In genomic region chr1:30778374-30779005, GRCm38 (mm10) we compare ENCODE assay signal across 8 mouse cellular contexts.
DNase-seq lines count a peak whose midpoint lies in the region; ATAC-seq and TF ChIP-seq lines count a peak whose summit lies in the region.

No protein-coding gene starts in this region.

- no peak for ATAC-seq in heart, embryonic 16.5 days (replicated peaks; ENCODE audit: extremely low read depth, insufficient read depth, low FRiP score)
- peak; percentile 56; the same call in 1 of the 2 replicates for ATAC-seq in limb, embryonic 12.5 days (ENCODE audit: insufficient number of reproducible peaks, insufficient read depth, low FRiP score, low TSS enrichment, low read depth)

- peak; percentile 33 for DNase-seq in thymus, postnatal 14 days
- no peak for DNase-seq in thymus, adult 2 months
- peak; percentile 31 for DNase-seq in c-Kit-positive CD71-negative TER-119-negative erythroid progenitor cells, embryonic 14.5 days (ENCODE audit: low read depth)
- DNase-seq in naive thymus-derived CD4-positive, alpha-beta T cell, adult 2 months (ENCODE audit: low read depth), result peak; percentile 62
- DNase-seq in layer of hippocampus, postnatal 14 days (ENCODE audit: low spot score in 2 of 2), result no peak
- DNase-seq in layer of hippocampus, adult 9-11 months, result no peak

- no peaks in the 10 kb centered on the region for H3K36me3 ChIP-seq in thymus, adult 2 months (ENCODE audit: control insufficient read depth, insufficient read depth, low read length)
- H3K36me3 ChIP-seq in heart, embryonic 16.5 days (ENCODE audit: control insufficient read depth, insufficient read depth), result no peaks in the 10 kb centered on the region
- H3K36me3 ChIP-seq in limb, embryonic 12.5 days, result no peaks in the 10 kb centered on the region

- H3K9ac ChIP-seq in heart, embryonic 16.5 days (ENCODE audit: low read length), result peak overlapping the region; percentile 41; the same call in 1 of the 2 replicates
- H3K9ac ChIP-seq in limb, embryonic 12.5 days (replicated peaks), result no peak overlapping the region

- no peaks in the 10 kb centered on the region for H3K27me3 ChIP-seq in thymus, adult 2 months (ENCODE audit: control insufficient read depth, insufficient read depth, low read length)
- no peaks in the 10 kb centered on the region for H3K27me3 ChIP-seq in heart, embryonic 16.5 days (ENCODE audit: control insufficient read depth, insufficient read depth, low read length)
- no peaks in the 10 kb centered on the region for H3K27me3 ChIP-seq in limb, embryonic 12.5 days

- peak overlapping the region; percentile 43 for H3K4me2 ChIP-seq in heart, embryonic 16.5 days (ENCODE audit: low read depth, low read length)
- H3K4me2 ChIP-seq in limb, embryonic 12.5 days, result 0 out of 2 replicates have a peak overlapping the region, but pooled peaks have one; percentile 32

- H3K9me3 ChIP-seq in heart, embryonic 16.5 days (replicated peaks; ENCODE audit: control insufficient read depth, low read length), result no peaks in the 10 kb centered on the region
- no peaks in the 10 kb centered on the region for H3K9me3 ChIP-seq in limb, embryonic 12.5 days

- no peak overlapping the region for H3K27ac ChIP-seq in thymus, adult 2 months (ENCODE audit: control insufficient read depth, insufficient read depth, low read length)
- H3K27ac ChIP-seq in heart, embryonic 16.5 days (ENCODE audit: low read length), result no peak overlapping the region
- H3K27ac ChIP-seq in limb, embryonic 12.5 days, result no peak overlapping the region

- no peaks in the 10 kb centered on the region; the same call in 1 of the 2 replicates for H3K4me1 ChIP-seq in thymus, adult 2 months (replicated peaks; ENCODE audit: control insufficient read depth, insufficient read depth, low read length)
- H3K4me1 ChIP-seq in heart, embryonic 16.5 days (ENCODE audit: control insufficient read depth, insufficient read depth, low read length), result peaks cover 2% of the 10 kb centered on the region; the same call in 1 of the 2 replicates
- H3K4me1 ChIP-seq in limb, embryonic 12.5 days (replicated peaks), result no peaks in the 10 kb centered on the region

- no peak overlapping the region for H3K4me3 ChIP-seq in thymus, adult 2 months (ENCODE audit: control insufficient read depth, insufficient read depth, low read length)
- H3K4me3 ChIP-seq in heart, embryonic 16.5 days (ENCODE audit: low read length), result no peak overlapping the region
- H3K4me3 ChIP-seq in limb, embryonic 12.5 days (replicated peaks), result no peak overlapping the region

- no peak for TF ChIP-seq POLR2A in thymus, adult 2 months (IDR thresholded peaks at IDR 0.05; ENCODE audit: control insufficient read depth, extremely low read depth, insufficient read depth, low read length, poor library complexity)

- 22% methylated on average over 14 of the region's 14 CpGs for WGBS in thymus, adult 2 months
- 13% methylated on average over 14 of the region's 14 CpGs for WGBS in heart, embryonic 16.5 days
- 19% methylated on average over 14 of the region's 14 CpGs for WGBS in limb, embryonic 12.5 days

- TF ChIP-seq CTCF in thymus, adult 2 months (IDR thresholded peaks at IDR 0.05; ENCODE audit: borderline replicate concordance, control insufficient read depth, extremely low read depth, insufficient read depth, low read length, poor library complexity), result no peak

Comparison
In these comparisons a context has a peak if more than half of its experiments do, and no peak if none do; other contexts are left out.
1. DNase-seq: peak in thymus, postnatal 14 days (single experiment), c-Kit-positive CD71-negative TER-119-negative erythroid progenitor cells, embryonic 14.5 days (single experiment) and naive thymus-derived CD4-positive, alpha-beta T cell, adult 2 months (single experiment); none in thymus, adult 2 months (single experiment), layer of hippocampus, postnatal 14 days (0 of 2) and layer of hippocampus, adult 9-11 months (single experiment).